Mouse (Mus musculus) liver, embryonic 11.5 days (tissue): ENCODE data around the gene Cwf19l1. TPM values are rescaled to one million over a fixed set of nuclear protein-coding genes. Genes with fewer than 3 reads are reported as not detected.
A peak's percentile ranks its signal among the peaks of the same experiment; 100 is the strongest.

ENCODE experiments used
- ATAC-seq: fragments of 200-750 bp; cut with Nextera tagmentation; replicated peaks from 2 replicates; pipeline ENCODE4 v1.8.0; 2017; ENCODE audit warnings: moderate number of reproducible peaks, mild to moderate bottlenecking, moderate TSS enrichment, moderate library complexity; ENCODE audit not compliant: low FRiP score
- DNase-seq: peaks from one replicate; pipeline ENCODE4 v3.0.0-alpha.2; 2017; ENCODE audit warnings: low spot score
- H3K27ac ChIP-seq: fragments of 300-500 bp; sonication (generic); 2 replicates; pipeline ENCODE4 v1.5.1; 2014; ENCODE audit warnings: mild to moderate bottlenecking, low read depth, low read length, control low read depth
- H3K27me3 ChIP-seq: fragments of 300-500 bp; sonication (generic); replicated peaks from 2 replicates; pipeline ENCODE4 v1.6.1; 2014; ENCODE audit warnings: low read length, mixed read lengths; ENCODE audit not compliant: control insufficient read depth, insufficient read depth
- H3K36me3 ChIP-seq: fragments of 300-500 bp; sonication (generic); 2 replicates; pipeline ENCODE4 v1.6.1; 2014; ENCODE audit warnings: mild to moderate bottlenecking, low read length, moderate library complexity, mixed read lengths; ENCODE audit not compliant: control insufficient read depth, insufficient read depth
- H3K4me1 ChIP-seq: fragments of 300-500 bp; sonication (generic); replicated peaks from 2 replicates; pipeline ENCODE4 v1.6.1; 2014; ENCODE audit warnings: low read length, mixed read lengths; ENCODE audit not compliant: control insufficient read depth, insufficient read depth
- H3K4me2 ChIP-seq: fragments of 300-500 bp; sonication (generic); 2 replicates; pipeline ENCODE4 v1.6.1; 2014; ENCODE audit warnings: mild to moderate bottlenecking, control low read depth, moderate library complexity
- H3K4me3 ChIP-seq: fragments of 300-500 bp; sonication (generic); 2 replicates; pipeline ENCODE4 v1.5.1; 2014; ENCODE audit warnings: low read depth, low read length, control low read depth
- H3K9ac ChIP-seq: fragments of 300-500 bp; sonication (generic); 2 replicates; pipeline ENCODE4 v1.6.1; 2014; ENCODE audit warnings: low read depth, low read length, control low read depth
- H3K9me3 ChIP-seq: fragments of 300-500 bp; sonication (generic); 2 replicates; pipeline ENCODE4 v1.6.1; 2016; ENCODE audit warnings: low read length, inconsistent platforms, mixed read lengths; ENCODE audit not compliant: control insufficient read depth
- WGBS: fragments of 180-500 bp; shearing (Covaris S2); extraction: QIAGEN DNeasy Blood & Tissue Kit; methylation state at CpG from one replicate; pipeline ENCODE4 v1.1.7; 2014; 5-methylcytosine and 5-hydroxymethylcytosine counted together
- polyA plus RNA-seq: library from polyadenylated mRNA; unstranded; fragments of >200 nt; fragmentation: Nextera tagmentation; extraction: Ambion mirVana; gene quantifications from 2 replicates; pipeline ENCODE4 v1.2.1, GENCODE M21; 2014

Gene Cwf19l1
- polyA plus RNA-seq, 1 experiment from 2014 or later: 42.3 TPM

DNA sequence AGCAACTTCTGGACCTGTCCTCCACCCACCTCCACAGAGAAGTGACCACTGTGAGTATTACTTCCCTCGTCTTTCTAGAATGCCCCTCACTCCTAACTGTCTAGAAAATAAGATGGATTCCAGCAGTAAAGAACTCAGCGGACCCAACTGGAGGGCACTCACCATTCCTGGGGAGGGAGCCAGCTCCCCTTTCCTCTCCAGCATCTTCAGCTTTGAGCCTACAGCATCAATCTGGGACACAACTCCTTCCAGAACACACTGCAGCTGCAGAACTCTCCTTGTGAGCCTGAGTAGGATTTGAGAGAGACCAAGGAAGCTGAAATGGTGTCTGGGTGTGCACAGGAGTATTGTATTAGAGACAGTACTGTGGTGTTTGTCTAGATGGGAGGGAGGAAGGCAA is 13.3 kb upstream of the Cwf19l1 start:
- Histone ChIP-seq H3K4me3 (no peak overlapping the region), H3K27ac (no peak overlapping the region), H3K36me3 (no peaks in the 10 kb centered on the region), H3K4me2 (no peak overlapping the region), H3K9ac (no peak overlapping the region), H3K27me3 (peaks cover 3% of the 10 kb centered on the region), H3K4me1 (peaks cover 8% of the 10 kb centered on the region), H3K9me3 (no peaks in the 10 kb centered on the region)
- WGBS: 71% methylated on average over 2 of the region's 2 CpGs
- DNase-seq (no peak), ATAC-seq (no peak)

DNA sequence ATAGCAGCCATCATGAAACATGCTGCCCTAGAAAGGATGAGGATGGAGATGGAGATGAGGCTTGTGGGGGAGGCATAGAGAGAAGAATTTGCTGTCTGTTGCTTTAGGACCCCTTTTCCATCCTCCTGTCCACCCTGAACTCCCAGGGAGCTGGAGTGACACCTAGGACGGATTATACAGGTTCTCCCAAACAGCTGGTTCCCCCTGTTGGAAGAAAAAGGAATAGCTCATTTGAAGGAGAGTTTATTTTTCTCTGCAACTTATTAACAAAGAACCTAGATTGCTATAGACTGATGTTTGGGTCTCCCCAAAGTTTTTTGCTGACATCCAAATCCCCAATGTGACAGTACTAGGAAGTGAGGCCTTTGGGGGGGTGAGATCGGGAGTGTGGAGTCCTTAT is 12.7 kb upstream of the Cwf19l1 start:
- Histone ChIP-seq H3K9ac (no peak overlapping the region), H3K4me1 (peaks cover 8% of the 10 kb centered on the region), H3K36me3 (no peaks in the 10 kb centered on the region), H3K27me3 (peaks cover 3% of the 10 kb centered on the region), H3K4me2 (no peak overlapping the region), H3K27ac (no peak overlapping the region), H3K4me3 (no peak overlapping the region), H3K9me3 (no peaks in the 10 kb centered on the region)
- no peak for ATAC-seq
- 28% methylated on average over 2 of the region's 2 CpGs for WGBS
- no peak for DNase-seq

DNA sequence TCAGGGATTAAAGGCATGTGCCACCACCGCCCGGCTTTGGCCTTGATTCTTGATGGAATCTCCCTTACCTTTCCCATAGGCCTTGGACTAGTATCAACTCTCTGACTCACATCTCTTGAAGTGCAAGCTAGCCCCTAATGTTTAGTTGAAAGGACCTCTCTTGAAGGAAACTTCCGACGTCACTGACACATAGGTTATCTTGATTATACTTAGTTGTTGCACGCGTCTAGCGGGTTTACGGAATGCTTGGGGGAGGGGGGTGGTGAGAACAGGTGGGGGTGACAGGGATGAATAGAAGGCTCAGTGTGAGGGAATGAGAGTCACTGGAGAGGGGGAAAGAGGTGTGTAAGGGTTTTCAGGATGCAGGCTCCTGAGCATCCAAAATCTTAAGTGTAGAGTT is 11.3 kb upstream of the Cwf19l1 start:
- 91% methylated on average over 8 of the region's 8 CpGs for WGBS
- no peak overlapping the region for H3K27ac ChIP-seq
- H3K4me2 ChIP-seq: no peak overlapping the region
- H3K27me3 ChIP-seq: no peaks in the 10 kb centered on the region; the same call in 1 of the 2 replicates
- H3K4me1 ChIP-seq: peaks cover 8% of the 10 kb centered on the region
- no peak for ATAC-seq
- DNase-seq: no peak
- no peak overlapping the region for H3K4me3 ChIP-seq
- H3K36me3 ChIP-seq: peaks cover 10% of the 10 kb centered on the region
- H3K9ac ChIP-seq: no peak overlapping the region
- no peaks in the 10 kb centered on the region for H3K9me3 ChIP-seq

DNA sequence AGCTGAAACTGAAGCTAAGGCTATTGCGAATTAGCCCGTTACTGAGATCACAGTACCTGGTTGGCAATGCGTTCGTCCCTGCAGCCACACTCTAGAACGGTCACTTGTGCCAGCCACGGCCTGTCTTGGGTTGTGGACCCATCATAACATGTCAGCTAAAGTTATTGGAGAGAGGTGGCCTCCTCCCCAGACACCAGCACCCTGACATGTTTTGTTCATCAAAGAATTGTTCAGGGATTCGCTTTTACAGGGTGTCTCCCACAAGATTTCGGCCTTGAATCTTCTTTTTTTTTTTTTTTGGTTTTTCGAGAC is 10.8 kb upstream of the Cwf19l1 start:
- ATAC-seq: peak; percentile 37
- Histone ChIP-seq H3K4me3 (peak overlapping the region; percentile 81), H3K36me3 (peaks cover 12% of the 10 kb centered on the region), H3K4me1 (peaks cover 8% of the 10 kb centered on the region), H3K9ac (peak overlapping the region; percentile 74; the same call in 1 of the 2 replicates), H3K9me3 (no peaks in the 10 kb centered on the region), H3K27ac (no peak overlapping the region), H3K27me3 (no peaks in the 10 kb centered on the region; the same call in 1 of the 2 replicates), H3K4me2 (peak overlapping the region; percentile 85)
- 61% methylated on average over 9 of the region's 9 CpGs for WGBS
- no peak for DNase-seq

DNA sequence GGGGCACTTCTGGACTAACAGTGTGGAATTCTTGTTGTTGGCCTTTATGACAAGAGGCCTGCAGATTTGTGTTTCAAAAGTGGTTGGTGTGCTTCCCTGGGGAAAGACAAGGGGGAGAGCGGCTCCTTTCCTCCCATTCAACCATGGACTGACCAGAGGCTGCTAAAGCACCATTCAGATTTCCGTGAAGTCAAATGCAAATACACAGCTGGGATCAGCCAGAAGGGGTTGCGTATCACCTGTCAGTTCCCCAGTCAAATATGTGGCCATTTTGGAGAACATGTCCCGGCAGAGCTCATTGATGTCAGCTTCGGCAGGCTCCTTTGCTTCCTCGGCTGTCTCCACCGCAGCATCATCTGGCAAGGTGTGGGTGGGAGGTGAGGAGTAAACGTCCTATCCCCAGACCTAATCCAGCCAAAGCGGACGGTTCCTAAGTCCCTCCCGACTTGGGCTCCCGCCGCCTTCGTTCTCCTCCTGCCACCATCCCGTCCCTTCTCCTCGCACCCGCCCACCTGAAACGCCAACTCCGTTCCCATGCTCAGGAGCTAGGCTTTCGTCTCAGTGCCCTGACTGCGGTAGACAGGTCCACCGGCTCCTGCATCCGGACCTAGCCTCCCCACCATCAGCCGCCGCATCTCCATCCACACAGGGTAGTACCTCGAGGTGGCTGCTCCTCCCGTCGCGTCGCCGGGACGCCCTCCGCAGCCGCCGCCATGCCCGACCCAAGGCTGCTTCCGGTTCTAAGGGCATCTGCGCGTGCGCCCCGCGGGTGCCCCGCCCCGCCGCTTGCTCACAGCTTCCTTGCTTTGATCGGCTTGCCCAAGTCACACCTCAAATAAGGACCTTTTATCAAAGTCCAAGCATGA is 10.3 kb upstream of the Cwf19l1 start, which contains the start of gene Bloc1s2:
Gene Bloc1s2, minus strand, starts transcription at position 745 of the 866 bp plus-strand sequence.
- Histone ChIP-seq H3K4me1 (peaks cover 8% of the 10 kb centered on the region), H3K36me3 (peaks cover 14% of the 10 kb centered on the region), H3K27ac (no peak within 1 kb of the TSS), H3K4me3 (peak within 1 kb of the TSS; percentile 81), H3K27me3 (no peaks in the 10 kb centered on the region; the same call in 1 of the 2 replicates), H3K4me2 (peak within 1 kb of the TSS; percentile 85), H3K9ac (peak within 1 kb of the TSS; percentile 74), H3K9me3 (no peaks in the 10 kb centered on the region)
- DNase-seq: peak; percentile 85
- WGBS: 3% methylated on average over 46 of the region's 46 CpGs
- ATAC-seq: peak; percentile 93

DNA sequence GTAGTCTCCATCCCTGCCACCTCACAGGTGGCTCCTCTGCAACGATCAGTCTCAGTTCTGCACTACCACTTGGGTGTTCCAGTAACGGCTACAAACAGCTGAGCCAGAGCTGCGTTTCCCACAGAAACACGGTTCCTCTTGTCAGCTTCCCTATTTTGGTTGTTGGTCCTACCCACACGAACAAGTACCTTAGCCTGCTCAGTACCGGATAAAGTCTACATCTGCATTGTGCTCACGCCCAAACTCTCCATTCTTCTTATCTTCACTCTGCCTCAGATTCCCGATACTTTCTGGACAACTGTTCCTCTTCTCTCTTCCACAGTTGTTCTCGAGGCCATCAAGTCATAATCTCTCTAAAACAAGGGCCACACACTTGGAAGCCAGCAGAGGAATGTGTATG is 8.7 kb upstream of the Cwf19l1 start:
- Histone ChIP-seq H3K36me3 (peaks cover 20% of the 10 kb centered on the region), H3K27me3 (no peaks in the 10 kb centered on the region; the same call in 1 of the 2 replicates), H3K4me2 (no peak overlapping the region), H3K9ac (no peak overlapping the region), H3K4me3 (no peak overlapping the region), H3K4me1 (peaks cover 8% of the 10 kb centered on the region), H3K27ac (no peak overlapping the region), H3K9me3 (no peaks in the 10 kb centered on the region)
- ATAC-seq (no peak), DNase-seq (no peak)
- 61% methylated on average over 9 of the region's 9 CpGs for WGBS

DNA sequence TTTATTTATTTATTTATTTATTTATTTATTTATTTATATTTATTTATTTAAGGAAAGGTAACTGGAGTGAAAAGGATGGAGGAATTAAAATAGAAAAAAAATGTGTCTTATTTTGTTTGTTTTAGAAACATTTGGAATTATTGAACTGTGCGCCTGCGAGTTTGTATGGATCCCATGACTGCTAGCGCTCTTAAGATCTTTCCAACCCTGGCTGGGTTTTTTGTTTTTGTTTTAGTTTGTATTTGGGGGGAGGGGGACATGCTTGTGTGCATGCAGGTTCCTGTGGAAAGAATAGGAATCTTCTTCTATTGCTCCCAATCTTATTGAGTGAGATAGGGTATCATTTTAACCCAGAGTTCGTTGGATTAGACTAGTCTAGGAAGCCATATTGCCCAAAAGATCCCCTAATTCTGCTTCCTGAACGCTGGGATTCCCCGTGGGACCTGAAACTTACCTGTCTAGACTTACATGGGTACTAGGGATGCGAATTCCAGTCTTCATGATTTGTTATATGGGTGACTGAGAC is 347 bp upstream of the Cwf19l1 start:
- no peaks in the 10 kb centered on the region for H3K9me3 ChIP-seq
- no peak overlapping the region for H3K27ac ChIP-seq
- no peaks in the 10 kb centered on the region for H3K27me3 ChIP-seq
- DNase-seq (no peak), ATAC-seq (peak; percentile 16; the same call in 1 of the 2 replicates)
- peaks cover 6% of the 10 kb centered on the region for H3K4me1 ChIP-seq
- peak overlapping the region; percentile 49; the same call in 1 of the 2 replicates for H3K9ac ChIP-seq
- H3K36me3 ChIP-seq: peaks cover 21% of the 10 kb centered on the region
- peak overlapping the region; percentile 66 for H3K4me2 ChIP-seq
- peak overlapping the region; percentile 58 for H3K4me3 ChIP-seq
- WGBS: 26% methylated on average over 7 of the region's 7 CpGs

DNA sequence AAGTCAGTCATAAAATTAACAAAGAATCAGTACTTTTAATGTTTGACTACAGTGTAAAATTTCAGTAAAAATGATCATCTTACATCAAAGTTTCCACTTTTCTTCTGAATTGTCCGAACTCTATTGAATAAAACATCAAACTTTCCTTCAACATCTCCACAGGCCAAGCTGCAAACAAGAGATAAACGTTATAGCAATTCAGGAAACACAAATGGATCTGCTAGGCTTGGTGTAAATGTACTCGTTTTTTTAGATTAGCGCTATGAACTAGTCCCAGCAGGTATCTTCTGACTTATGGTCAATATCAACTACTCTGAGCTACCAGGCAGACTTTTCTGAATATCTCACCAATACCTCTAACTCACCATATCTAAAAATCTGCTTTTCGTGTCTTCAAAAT is 2.8 kb downstream of the Cwf19l1 start:
- ATAC-seq: no peak
- peaks cover 22% of the 10 kb centered on the region for H3K36me3 ChIP-seq
- H3K9me3 ChIP-seq: no peaks in the 10 kb centered on the region
- WGBS: 81% methylated on average over 5 of the region's 5 CpGs
- DNase-seq: no peak
- H3K9ac ChIP-seq: no peak overlapping the region
- no peak overlapping the region for H3K4me3 ChIP-seq
- H3K27me3 ChIP-seq: no peaks in the 10 kb centered on the region
- H3K27ac ChIP-seq: no peak overlapping the region
- H3K4me2 ChIP-seq: no peak overlapping the region
- peaks cover 6% of the 10 kb centered on the region for H3K4me1 ChIP-seq

DNA sequence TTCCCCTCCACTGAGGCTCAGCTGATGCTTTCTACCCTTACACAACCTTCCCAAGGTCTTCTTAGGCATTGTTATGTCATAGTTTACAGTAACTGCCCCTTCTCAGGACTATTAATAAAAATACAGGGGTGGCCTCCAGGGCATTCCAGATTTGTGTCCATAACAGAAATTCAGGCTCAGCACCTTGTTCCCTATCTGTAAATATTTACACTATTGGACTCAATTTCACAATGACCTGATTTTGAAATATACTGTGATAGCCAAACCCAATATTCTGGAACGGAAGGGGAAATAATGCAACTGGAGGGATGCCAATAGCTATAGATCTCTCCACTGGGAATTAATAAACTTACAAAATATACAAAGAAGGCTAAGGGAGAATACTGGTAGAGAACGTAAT is 7.1 kb downstream of the Cwf19l1 start:
- H3K4me2 ChIP-seq: no peak overlapping the region

More for the DNA sequence above, 7.1 kb downstream of the Cwf19l1 start:
- Histone ChIP-seq H3K36me3 (peaks cover 36% of the 10 kb centered on the region), H3K27ac (no peak overlapping the region), H3K9ac (no peak overlapping the region), H3K9me3 (no peaks in the 10 kb centered on the region), H3K27me3 (no peaks in the 10 kb centered on the region), H3K4me1 (no peaks in the 10 kb centered on the region), H3K4me3 (no peak overlapping the region)
- ATAC-seq (no peak), DNase-seq (no peak)
- 93% methylated on average over 2 of the region's 2 CpGs for WGBS
